Mouse (Mus musculus) lung, postnatal 0 days (tissue): ENCODE results near the gene Ccdc152. TPM values are rescaled to one million over a fixed set of nuclear protein-coding genes. Genes with fewer than 3 reads are reported as not detected.
A peak's percentile ranks its signal among the peaks of the same experiment; 100 is the strongest.

Experiments used
- ATAC-seq: fragments of 200-750 bp; cut with Nextera tagmentation; 2 replicates; pipeline ENCODE4 v1.8.0; 2017; ENCODE audit warnings: moderate library complexity
- DNase-seq: peaks from one replicate; pipeline ENCODE4 v3.0.0-alpha.2; 2016; ENCODE audit warnings: low spot score
- H3K27ac ChIP-seq: fragments of 300-500 bp; sonication (generic); 2 replicates; pipeline ENCODE4 v1.5.1; 2014; ENCODE audit warnings: antibody characterized with exemption, mild to moderate bottlenecking, low read length, mixed read lengths
- H3K27me3 ChIP-seq: fragments of 300-500 bp; sonication (generic); replicated peaks from 2 replicates; pipeline ENCODE4 v1.6.1; 2014; ENCODE audit warnings: low read length, mixed read lengths; ENCODE audit not compliant: insufficient read depth
- H3K36me3 ChIP-seq: fragments of 300-500 bp; sonication (generic); 2 replicates; pipeline ENCODE4 v1.6.1; 2014; ENCODE audit warnings: low read length, mixed read lengths; ENCODE audit not compliant: insufficient read depth
- H3K4me1 ChIP-seq: fragments of 300-500 bp; sonication (generic); 2 replicates; pipeline ENCODE4 v1.6.1; 2014; ENCODE audit warnings: antibody characterized with exemption, low read depth, low read length, mixed read lengths; ENCODE audit not compliant: insufficient read depth
- H3K4me2 ChIP-seq: fragments of 300-500 bp; sonication (generic); replicated peaks from 2 replicates; pipeline ENCODE4 v1.6.1; 2014; ENCODE audit warnings: low read depth, mild to moderate bottlenecking, low read length, moderate library complexity, mixed read lengths
- H3K4me3 ChIP-seq: fragments of 300-500 bp; sonication (generic); 2 replicates; pipeline ENCODE4 v1.5.1; 2014; ENCODE audit warnings: low read depth, low read length
- H3K9ac ChIP-seq: fragments of 300-500 bp; sonication (generic); replicated peaks from 2 replicates; pipeline ENCODE4 v1.6.1; 2014; ENCODE audit warnings: low read depth, mild to moderate bottlenecking
- H3K9me3 ChIP-seq: fragments of 300-500 bp; sonication (generic); 2 replicates; pipeline ENCODE4 v1.6.1; 2016; ENCODE audit warnings: low read length, mixed read lengths
- CTCF ChIP-seq: IDR thresholded peaks from 2 replicates; pipeline ENCODE4 v1.5.1; 2016; ENCODE audit warnings: antibody characterized with exemption, mild to moderate bottlenecking
- EP300 ChIP-seq: IDR thresholded peaks from 2 replicates; pipeline ENCODE4 v1.6.1; 2016; ENCODE audit warnings: antibody characterized with exemption, mild to moderate bottlenecking, control low read depth
- WGBS: fragments of 180-500 bp; shearing (Covaris S2); extraction: QIAGEN DNeasy Blood & Tissue Kit; methylation state at CpG from one replicate; pipeline ENCODE4 v1.1.7; 2014; 5-methylcytosine and 5-hydroxymethylcytosine counted together
- polyA plus RNA-seq: library from polyadenylated mRNA; unstranded; fragments of >200 nt; fragmentation: Nextera tagmentation; extraction: Ambion mirVana; gene quantifications from 2 replicates; pipeline ENCODE4 v1.2.1, GENCODE M21; 2015

Ccdc152 gene
- polyA plus RNA-seq, 1 experiment from 2014 or later = 2.2 TPM

GRCm38 (mm10) chr15:3332517-3332916 lies 29.2 kb upstream of the Ccdc152 start:
- H3K27ac ChIP-seq = no peak overlapping the region; the same call in 1 of the 2 replicates

GRCm38 (mm10) chr15:3331813-3332212 lies 28.5 kb upstream of the Ccdc152 start:
- Histone ChIP-seq H3K4me1 (no peaks in the 10 kb centered on the region), H3K9me3 (no peaks in the 10 kb centered on the region), H3K27me3 (no peaks in the 10 kb centered on the region), H3K4me3 (no peak overlapping the region), H3K9ac (no peak overlapping the region), H3K4me2 (no peak overlapping the region), H3K36me3 (no peaks in the 10 kb centered on the region; the same call in 1 of the 2 replicates), H3K27ac (peak overlapping the region; percentile 6; the same call in 1 of the 2 replicates)
- peak; percentile 27 for DNase-seq
- TF ChIP-seq EP300 = peak; percentile 87
- TF ChIP-seq CTCF = no peak
- 50% methylated on average over 2 of the region's 2 CpGs for whole genome bisulfite sequencing
- ATAC-seq = peak; percentile 84

More at GRCm38 (mm10) chr15:3332517-3332916, 29.2 kb upstream of the Ccdc152 start:
- DNase-seq (no peak), ATAC-seq (no peak)
- H3K9ac ChIP-seq = no peak overlapping the region
- H3K27me3 ChIP-seq = no peaks in the 10 kb centered on the region
- no peaks in the 10 kb centered on the region for H3K4me1 ChIP-seq
- no peak overlapping the region for H3K4me2 ChIP-seq
- no peaks in the 10 kb centered on the region for H3K9me3 ChIP-seq
- WGBS = 66% methylated on average over 4 of the region's 4 CpGs
- TF ChIP-seq CTCF = no peak
- TF ChIP-seq EP300 = no peak
- H3K36me3 ChIP-seq = no peaks in the 10 kb centered on the region; the same call in 1 of the 2 replicates
- no peak overlapping the region for H3K4me3 ChIP-seq

GRCm38 (mm10) chr15:3330291-3330690 lies 27.0 kb upstream of the Ccdc152 start:
- no peak overlapping the region for H3K4me3 ChIP-seq
- TF ChIP-seq CTCF = peak; percentile 56
- TF ChIP-seq EP300 = 0 out of 2 replicates have a peak, but pooled peaks have one; percentile 41
- no peak overlapping the region for H3K9ac ChIP-seq
- WGBS = 61% methylated on average over 1 of the region's 1 CpGs
- DNase-seq = peak; percentile 84
- ATAC-seq = peak; percentile 94
- no peaks in the 10 kb centered on the region for H3K9me3 ChIP-seq
- H3K27ac ChIP-seq = no peak overlapping the region
- no peaks in the 10 kb centered on the region for H3K36me3 ChIP-seq
- no peaks in the 10 kb centered on the region for H3K4me1 ChIP-seq
- H3K27me3 ChIP-seq = no peaks in the 10 kb centered on the region
- H3K4me2 ChIP-seq = no peak overlapping the region

GRCm38 (mm10) chr15:3323041-3323440 lies 19.7 kb upstream of the Ccdc152 start:
- no peak overlapping the region for H3K4me2 ChIP-seq
- no peak for ATAC-seq
- TF ChIP-seq EP300 (no peak), CTCF (no peak)
- peaks cover 9% of the 10 kb centered on the region for H3K36me3 ChIP-seq
- no peaks in the 10 kb centered on the region for H3K27me3 ChIP-seq
- no peak overlapping the region for H3K9ac ChIP-seq
- H3K9me3 ChIP-seq = no peaks in the 10 kb centered on the region
- no peaks in the 10 kb centered on the region for H3K4me1 ChIP-seq
- no peak for DNase-seq
- no peak overlapping the region for H3K27ac ChIP-seq
- H3K4me3 ChIP-seq = no peak overlapping the region

- no peak for ATAC-seq
- H3K9ac ChIP-seq = no peak overlapping the region
- no peak overlapping the region for H3K27ac ChIP-seq
- peaks cover 9% of the 10 kb centered on the region for H3K36me3 ChIP-seq
- H3K27me3 ChIP-seq = no peaks in the 10 kb centered on the region
- H3K4me1 ChIP-seq = no peaks in the 10 kb centered on the region; the same call in 1 of the 2 replicates
- 91% methylated on average over 9 of the region's 9 CpGs for WGBS
- TF ChIP-seq CTCF (no peak), EP300 (no peak)
- H3K4me3 ChIP-seq = no peak overlapping the region
- no peaks in the 10 kb centered on the region for H3K9me3 ChIP-seq
- H3K4me2 ChIP-seq = no peak overlapping the region
- no peak for DNase-seq
These were observed 16.6 kb upstream of the Ccdc152 start for GRCm38 (mm10) chr15:3319929-3320328.

- no peaks in the 10 kb centered on the region for H3K9me3 ChIP-seq
- no peak overlapping the region for H3K9ac ChIP-seq
- DNase-seq (peak; percentile 60), ATAC-seq (peak; percentile 52)
- no peak overlapping the region for H3K4me2 ChIP-seq
- TF ChIP-seq EP300 = no peak
- TF ChIP-seq CTCF = no peak
- WGBS = 59% methylated on average over 2 of the region's 2 CpGs
- H3K27ac ChIP-seq = peak overlapping the region; percentile 15; the same call in 1 of the 2 replicates
- H3K36me3 ChIP-seq = peaks cover 9% of the 10 kb centered on the region
- no peaks in the 10 kb centered on the region for H3K27me3 ChIP-seq
- H3K4me3 ChIP-seq = no peak overlapping the region
- H3K4me1 ChIP-seq = no peaks in the 10 kb centered on the region; the same call in 1 of the 2 replicates
These were observed 13.3 kb upstream of the Ccdc152 start for GRCm38 (mm10) chr15:3316617-3317016.

GRCm38 (mm10) chr15:3312937-3313336 lies 9.6 kb upstream of the Ccdc152 start:
- Histone ChIP-seq H3K36me3 (no peaks in the 10 kb centered on the region), H3K9me3 (no peaks in the 10 kb centered on the region), H3K27ac (peak overlapping the region; percentile 32; the same call in 1 of the 2 replicates), H3K9ac (no peak overlapping the region), H3K4me2 (no peak overlapping the region), H3K4me1 (no peaks in the 10 kb centered on the region; the same call in 1 of the 2 replicates), H3K4me3 (no peak overlapping the region), H3K27me3 (no peaks in the 10 kb centered on the region)
- ATAC-seq (peak; percentile 73), DNase-seq (peak; percentile 82)
- TF ChIP-seq CTCF = no peak
- TF ChIP-seq EP300 = peak; percentile 65
